Mouse (Mus musculus) lung, adult 2 months (tissue): ENCODE results near the gene Jph3.

Experiments
- CTCF ChIP-seq: fragments of 200-500 bp; IDR thresholded peaks from 2 replicates; pipeline ENCODE4 v1.5.1; 2011; ENCODE audit warnings: mild to moderate bottlenecking, low read length, control low read depth; ENCODE audit not compliant: insufficient read depth
- POLR2A ChIP-seq: fragments of 200-500 bp; IDR thresholded peaks from 2 replicates; pipeline ENCODE4 v1.6.1; 2011; ENCODE audit warnings: low read depth, mild to moderate bottlenecking, control low read depth, low read length, borderline replicate concordance; ENCODE audit errors: extremely low read depth

DNA sequence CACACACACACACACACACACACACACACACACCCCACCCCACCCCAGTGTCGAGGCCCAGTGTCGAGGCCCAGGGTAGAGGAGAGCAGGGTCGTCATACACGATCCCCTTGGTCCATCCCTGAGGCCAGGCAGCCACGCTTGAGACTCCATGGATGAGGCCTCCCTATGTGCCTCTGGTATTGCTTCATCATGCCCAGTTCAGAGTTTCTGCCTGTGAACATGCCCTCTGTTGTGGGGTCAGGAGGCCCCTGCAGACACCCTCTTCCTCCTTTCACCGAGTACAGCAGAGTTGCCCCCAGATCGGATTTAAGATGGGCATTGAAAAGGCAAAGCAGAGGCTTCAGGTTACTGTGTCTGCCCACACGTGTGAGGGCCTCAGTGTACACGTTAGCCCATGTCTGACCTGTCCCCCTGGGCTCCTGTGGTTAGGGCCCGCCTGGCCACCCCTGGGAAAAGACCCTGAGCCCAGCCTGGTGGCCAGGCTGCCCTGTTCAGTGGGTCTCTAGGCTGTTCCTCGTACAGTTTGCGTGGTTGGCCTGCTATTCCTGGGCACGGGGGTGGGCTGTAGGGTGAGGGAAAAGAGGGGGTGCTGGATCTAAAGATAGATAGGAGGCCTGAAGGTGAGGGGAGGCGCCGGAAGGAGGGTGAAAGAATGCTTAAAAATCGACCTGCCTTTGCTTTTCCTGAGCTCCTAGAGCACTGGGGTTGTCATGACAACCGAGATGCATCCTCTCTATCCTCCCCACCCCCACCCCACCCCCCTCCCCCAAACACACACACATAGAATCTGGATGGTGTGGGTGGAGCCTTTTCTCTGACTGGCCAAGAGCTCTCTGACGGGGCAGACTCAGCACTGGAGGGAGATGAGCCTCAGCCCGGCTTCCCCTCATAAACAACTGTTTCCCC, 41.7 kb downstream of the Jph3 start:
- no peak for TF ChIP-seq CTCF
- no peak for TF ChIP-seq POLR2A
